Mouse (Mus musculus) MEL (cell line): ENCODE measurements around the gene Ccdc194. TPM values are rescaled to one million over a fixed set of nuclear protein-coding genes. Genes with fewer than 3 reads are reported as not detected.
A peak's percentile ranks its signal among the peaks of the same experiment; 100 is the strongest.

Experiments used
- DNase-seq: peaks from one replicate; pipeline ENCODE4 v3.0.0; 2011; ENCODE audit warnings: low read depth, low spot score
- H3K27ac ChIP-seq: 2 replicates; pipeline ENCODE4 v1.5.1; 2012; ENCODE audit warnings: low read depth, mild to moderate bottlenecking, control low read depth, low read length, moderate library complexity; ENCODE audit not compliant: control insufficient read depth
- H3K27me3 ChIP-seq, 2 experiments: fragments of 150-350 bp in 1 of 2; sonication (generic) in 1 of 2; 2 replicates each; pipeline ENCODE4 v1.6.1; 2012; ENCODE audit warnings: low read length in 2 of 2, mild to moderate bottlenecking in 2 of 2, improper control_type of control experiment in 1 of 2, moderate library complexity in 1 of 2; ENCODE audit not compliant: insufficient read depth in 2 of 2, control insufficient read depth in 1 of 2
- H3K36me3 ChIP-seq, 2 experiments: 2 replicates each; pipeline ENCODE4 v1.6.1; 2012 to 2014; ENCODE audit warnings: low read length in 2 of 2, improper control_type of control experiment in 1 of 2, inconsistent platforms in 1 of 2, mild to moderate bottlenecking in 1 of 2; ENCODE audit not compliant: insufficient read depth in 2 of 2, control insufficient read depth in 1 of 2
- H3K4me1 ChIP-seq, 2 experiments: fragments of 150-350 bp in 1 of 2; sonication (generic) in 1 of 2; 2 replicates each; pipeline ENCODE4 v1.6.1; 2012; ENCODE audit warnings: low read length in 2 of 2, improper control_type of control experiment in 1 of 2, mild to moderate bottlenecking in 1 of 2; ENCODE audit not compliant: insufficient read depth in 2 of 2, control insufficient read depth in 1 of 2
- H3K4me3 ChIP-seq, 2 experiments: fragments of 150-350 bp in 1 of 2; sonication (generic) in 1 of 2; 2 replicates each; pipeline ENCODE4 v1.5.1; 2012; ENCODE audit warnings: low read depth in 2 of 2, low read length in 2 of 2, mild to moderate bottlenecking in 2 of 2, moderate library complexity in 2 of 2, control low read depth in 1 of 2, improper control_type of control experiment in 1 of 2; ENCODE audit not compliant: control insufficient read depth in 1 of 2, insufficient read depth in 1 of 2
- H3K79me2 ChIP-seq: 2 replicates; pipeline ENCODE4 v1.6.1; 2012; ENCODE audit warnings: mild to moderate bottlenecking, low read length, moderate library complexity; ENCODE audit not compliant: control insufficient read depth, poor library complexity, insufficient read depth
- H3K9ac ChIP-seq: 2 replicates; pipeline ENCODE4 v1.6.1; 2012; ENCODE audit warnings: low read depth, mild to moderate bottlenecking, control low read depth, low read length, moderate library complexity; ENCODE audit not compliant: control insufficient read depth, poor library complexity, severe bottlenecking
- H3K9me3 ChIP-seq: fragments of 150-350 bp; sonication (generic); replicated peaks from 2 replicates; pipeline ENCODE4 v1.6.1; 2012; ENCODE audit warnings: mild to moderate bottlenecking, low read length, improper control_type of control experiment, moderate library complexity; ENCODE audit not compliant: insufficient read depth
- E2F4 ChIP-seq: IDR thresholded peaks from 2 replicates; pipeline ENCODE4 v1.6.1; 2011; ENCODE audit warnings: low read depth, low read length, improper control_type of control experiment, borderline replicate concordance
- ELF1 ChIP-seq: IDR thresholded peaks from 2 replicates; pipeline ENCODE4 v1.6.1; 2014; ENCODE audit warnings: low read depth, mild to moderate bottlenecking, inconsistent platforms, low read length, improper control_type of control experiment, moderate library complexity
- EP300 ChIP-seq, 2 experiments: IDR thresholded peaks; 2 replicates each; pipeline ENCODE4 v1.6.1; 2011; ENCODE audit warnings: improper control_type of control experiment in 2 of 2, low read length in 2 of 2, low read depth in 1 of 2, mild to moderate bottlenecking in 1 of 2
- HCFC1 ChIP-seq: IDR thresholded peaks from 2 replicates; pipeline ENCODE4 v1.6.1; 2012; ENCODE audit warnings: low read depth, mild to moderate bottlenecking, inconsistent platforms, low read length, improper control_type of control experiment, moderate library complexity
- MAX ChIP-seq: IDR thresholded peaks from 2 replicates; pipeline ENCODE4 v1.6.1; 2011; ENCODE audit warnings: low read length, improper control_type of control experiment
- MAZ ChIP-seq: IDR thresholded peaks from 2 replicates; pipeline ENCODE4 v1.6.1; 2012; ENCODE audit warnings: low read depth, mild to moderate bottlenecking, inconsistent platforms, low read length, improper control_type of control experiment
- MEF2A ChIP-seq: IDR thresholded peaks from 2 replicates; pipeline ENCODE4 v1.6.1; 2014; ENCODE audit warnings: low read depth, mild to moderate bottlenecking, inconsistent platforms, low read length, improper control_type of control experiment; ENCODE audit not compliant: poor library complexity, insufficient replicate concordance, severe bottlenecking; ENCODE audit errors: extremely low read depth
- MXI1 ChIP-seq: IDR thresholded peaks from 2 replicates; pipeline ENCODE4 v1.6.1; 2011; ENCODE audit warnings: mild to moderate bottlenecking, low read depth, low read length, improper control_type of control experiment
- MYB ChIP-seq: IDR thresholded peaks from 2 replicates; pipeline ENCODE4 v1.6.1; 2011; ENCODE audit warnings: mild to moderate bottlenecking, low read depth, low read length, improper control_type of control experiment
- NELFE ChIP-seq: IDR thresholded peaks from 2 replicates; pipeline ENCODE4 v1.6.1; 2011; ENCODE audit warnings: low read depth, low read length, improper control_type of control experiment
- NRF1 ChIP-seq: IDR thresholded peaks from 2 replicates; pipeline ENCODE4 v1.6.1; 2014; ENCODE audit warnings: low read depth, mild to moderate bottlenecking, inconsistent platforms, low read length, improper control_type of control experiment, moderate library complexity; ENCODE audit not compliant: poor library complexity, insufficient read depth, severe bottlenecking
- POLR2A ChIP-seq, 2 experiments: IDR thresholded peaks; 2 replicates each; pipeline ENCODE4 v1.6.1; 2011 to 2012; ENCODE audit warnings: low read length in 2 of 2, mild to moderate bottlenecking in 2 of 2, control low read depth in 1 of 2, improper control_type of control experiment in 1 of 2, low read depth in 1 of 2, moderate library complexity in 1 of 2; ENCODE audit not compliant: control insufficient read depth in 1 of 2, insufficient read depth in 1 of 2, poor library complexity in 1 of 2
- POLR2AphosphoS2 ChIP-seq: IDR thresholded peaks from 2 replicates; pipeline ENCODE4 v1.6.1; 2011; ENCODE audit warnings: low read length, improper control_type of control experiment
- RAD21 ChIP-seq: IDR thresholded peaks from 2 replicates; pipeline ENCODE4 v1.6.1; 2011; ENCODE audit warnings: mild to moderate bottlenecking, low read depth, low read length, improper control_type of control experiment
- SIN3A ChIP-seq: IDR thresholded peaks from 2 replicates; pipeline ENCODE4 v1.6.1; 2012; ENCODE audit warnings: low read length, improper control_type of control experiment, inconsistent platforms
- SMC3 ChIP-seq: IDR thresholded peaks from 2 replicates; pipeline ENCODE4 v1.6.1; 2011; ENCODE audit warnings: low read depth, low read length, improper control_type of control experiment
- TBP ChIP-seq: IDR thresholded peaks from 2 replicates; pipeline ENCODE4 v1.8.0; 2011; ENCODE audit warnings: low read depth, low read length, improper control_type of control experiment
- TCF12 ChIP-seq: IDR thresholded peaks from 2 replicates; pipeline ENCODE4 v1.6.1; 2014; ENCODE audit warnings: low read depth, mild to moderate bottlenecking, inconsistent platforms, low read length, improper control_type of control experiment, moderate library complexity
- ZMIZ1 ChIP-seq: IDR thresholded peaks from 2 replicates; pipeline ENCODE4 v1.6.1; 2012; ENCODE audit warnings: low read depth, mild to moderate bottlenecking, inconsistent platforms, low read length, improper control_type of control experiment, moderate library complexity
- polyA plus RNA-seq, 2 experiments: library from polyadenylated mRNA; stranded (reverse) in 1 of 2; unstranded in 1 of 2; fragments of >175 nt in 1 of 2; fragments of >200 nt in 1 of 2; gene quantifications; 2 replicates each; pipeline versions ENCODE4 v1.2.1 to v1.2.4; 2012; ENCODE audit warnings: low replicate concordance in 2 of 2, low read depth in 1 of 2; ENCODE audit not compliant: insufficient read length in 2 of 2, insufficient read depth in 1 of 2, missing spikeins in 1 of 2
- total RNA-seq: library from RNA; depleted of rRNA; stranded (reverse); fragments of 300-350 nt; gene quantifications from 2 replicates; pipeline ENCODE4 v1.2.3, GENCODE M21; 2012

Gene Ccdc194
- total and polyA plus RNA-seq, 3 experiments: not detected

DNA sequence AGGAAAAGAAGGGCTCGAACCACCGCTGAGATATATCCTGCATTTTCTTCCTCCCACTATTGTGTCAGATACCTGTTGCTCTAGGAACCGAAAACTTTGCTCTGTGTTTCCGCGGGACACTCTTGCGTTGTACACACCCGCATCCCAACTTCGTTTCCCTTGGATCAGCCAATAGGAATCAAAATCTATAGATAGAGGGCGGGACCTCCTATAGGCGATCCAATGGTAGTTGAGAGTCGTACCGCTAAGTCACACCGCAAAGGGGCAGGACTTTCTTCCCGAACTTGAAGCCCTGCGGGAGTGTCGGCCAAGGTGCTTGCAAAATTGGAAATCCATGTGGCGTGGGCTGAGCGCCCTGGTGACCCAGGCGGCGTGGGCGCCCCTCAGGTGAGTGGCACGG is 37.1 kb downstream of the Ccdc194 start (continued):
- TF ChIP-seq TCF12: peak; percentile 46
- TF ChIP-seq MYB: no peak
- TF ChIP-seq MEF2A: no peak
- TF ChIP-seq E2F4: peak; percentile 80; the same call in 1 of the 2 replicates
- TF ChIP-seq TBP: peak; percentile 91

DNA sequence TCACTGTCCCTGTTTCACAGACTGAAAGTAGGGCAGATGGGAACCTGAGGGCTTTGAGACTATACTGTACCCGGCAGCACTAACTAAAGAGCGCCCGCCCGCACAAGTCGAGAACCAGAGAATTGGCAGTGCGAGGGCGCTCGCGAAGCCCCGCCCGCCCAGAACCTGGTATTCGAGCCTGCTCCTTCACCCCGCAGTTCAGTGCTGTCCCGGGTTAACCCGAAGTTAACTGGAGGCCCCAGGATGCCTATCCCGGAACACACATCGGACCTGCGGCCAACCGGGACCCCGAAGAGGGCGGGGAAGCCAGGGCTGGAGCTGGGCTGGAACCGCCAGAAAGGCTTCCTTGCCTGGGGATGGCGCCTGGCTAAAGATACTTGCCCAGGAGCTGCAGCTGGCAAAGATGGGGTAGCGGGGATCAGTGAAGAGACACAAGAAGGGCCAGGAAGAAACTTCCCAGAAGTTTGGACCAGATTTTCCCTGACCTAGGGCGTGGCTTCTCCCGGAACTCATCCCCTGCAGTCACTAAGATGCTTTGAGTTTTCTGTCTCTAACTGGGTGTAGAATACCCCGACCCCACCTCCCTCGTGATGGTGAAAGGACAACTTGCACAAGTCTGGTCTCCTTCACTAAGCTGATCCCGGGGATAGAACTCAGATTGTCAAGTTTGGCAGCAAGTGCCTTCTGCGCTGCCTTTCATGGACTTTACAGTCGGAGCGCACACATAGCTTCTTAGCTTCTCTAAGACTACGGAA is 37.6 kb downstream of the Ccdc194 start, which contains the start of gene Gtpbp3:
Gene Gtpbp3 (plus strand): TSS at position 413 of the 755 bp plus-strand sequence.
- Histone ChIP-seq H3K9me3 (no peaks in the 10 kb centered on the region), H3K79me2 (peaks cover 15% of the 10 kb centered on the region), H3K27me3 (no peaks in the 10 kb centered on the region), H3K4me1 (peaks cover 0 to 6% of the 10 kb centered on the region in 2 experiments; a peak in 2 of 4 replicates), H3K9ac (peak within 1 kb of the TSS; percentile 80), H3K27ac (peak within 1 kb of the TSS; percentile 74), H3K36me3 (no peaks in the 10 kb centered on the region; a peak in 1 of 4 replicates), H3K4me3 (peak within 1 kb of the TSS; percentile 75 to 87)
- DNase-seq: peak; percentile 90
- TF ChIP-seq EP300 (IDR thresholded peaks at IDR 0.05; ENCODE audit: low read depth in 1 of 2, low read length in 2 of 2) (no peak), MAX (no peak), E2F4 (no peak), POLR2AphosphoS2 (no peak), NELFE (peak; percentile 45; the same call in 1 of the 2 replicates), POLR2A (IDR thresholded peaks at IDR 0.05; ENCODE audit: control insufficient read depth in 1 of 2, insufficient read depth in 1 of 2, low read depth in 1 of 2, low read length in 2 of 2, poor library complexity in 1 of 2) (peak; percentile 54 to 56; a peak in 2 of 4 replicates), RAD21 (no peak), ZMIZ1 (no peak), MAZ (peak; percentile 96), SMC3 (no peak), MXI1 (peak; percentile 54; the same call in 1 of the 2 replicates), SIN3A (peak; percentile 93), ELF1 (0 out of 2 replicates have a peak, but pooled peaks have one; percentile 10), TBP (0 out of 2 replicates have a peak, but pooled peaks have one; percentile 24), NRF1 (no peak), HCFC1 (peak; percentile 69; the same call in 1 of the 2 replicates)
- TF ChIP-seq, all 39 proteins: peak for 8
